Mouse (Mus musculus) brain, embryonic 14.5 days (tissue): ENCODE measurements at regions not wholly inside any gene's neighbourhood (a gene's known extent, or its start where the extent isn't known, plus 50 kb on each side); places are given as distances from the start of the nearest gene placed in this dataset.

Experiments
- CTCF ChIP-seq: fragments of 200-500 bp; IDR thresholded peaks from 2 replicates; pipeline ENCODE4 v1.5.1; 2012; ENCODE audit warnings: inconsistent platforms, mild to moderate bottlenecking, moderate library complexity, borderline replicate concordance; ENCODE audit not compliant: insufficient read depth, insufficient read length; ENCODE audit errors: extremely low read depth
- POLR2A ChIP-seq: fragments of 200-500 bp; IDR thresholded peaks from 2 replicates; pipeline ENCODE4 v1.6.1; 2012; ENCODE audit warnings: mild to moderate bottlenecking, inconsistent platforms, borderline replicate concordance; ENCODE audit not compliant: poor library complexity, insufficient read depth, insufficient read length, severe bottlenecking; ENCODE audit errors: extremely low read depth

DNA sequence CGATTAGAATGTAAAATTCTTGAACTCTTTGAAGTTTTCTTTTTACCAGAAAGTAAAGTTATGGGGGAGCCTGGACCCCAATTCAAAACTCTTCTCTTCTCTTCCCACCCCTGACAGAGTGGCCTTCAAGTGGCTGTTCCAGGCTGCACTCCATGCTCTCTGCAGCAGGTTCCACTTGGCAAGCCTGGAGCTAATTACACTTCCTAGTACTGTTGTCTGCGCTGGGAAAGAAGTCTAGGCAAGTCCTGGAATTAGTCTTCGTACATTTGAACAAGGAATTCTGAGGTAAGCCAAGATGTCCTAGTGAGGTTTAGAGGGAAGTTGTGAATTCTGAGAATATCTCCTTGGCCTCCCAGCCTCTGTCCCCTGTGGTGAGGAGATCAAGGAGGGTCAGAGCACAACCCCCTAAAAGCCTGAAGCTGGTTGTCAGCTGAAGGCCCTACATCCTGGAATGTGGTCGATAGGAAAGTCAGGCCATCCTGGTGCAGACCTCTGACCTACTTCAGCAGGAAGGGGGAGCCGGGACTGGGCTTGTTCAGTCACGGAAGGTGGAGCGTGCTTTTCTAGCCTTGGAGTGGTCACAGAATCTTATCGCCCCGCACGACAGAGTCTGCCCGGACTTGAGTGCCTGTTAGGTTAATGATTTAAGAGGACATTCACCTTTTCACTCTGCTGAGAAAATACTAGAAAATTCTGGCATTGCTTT, 59.6 kb upstream of the Agps start:
- no peak for TF ChIP-seq CTCF
- TF ChIP-seq POLR2A: no peak
